Mouse (Mus musculus) midbrain, embryonic 12.5 days (tissue): ENCODE data around the gene Il1rapl2. TPM values are rescaled to one million over a fixed set of nuclear protein-coding genes. Genes with fewer than 3 reads are reported as not detected.

Experiments used
- ATAC-seq: fragments of 200-750 bp; cut with Nextera tagmentation; 2 replicates; pipeline ENCODE4 v1.8.0; 2017; ENCODE audit warnings: low read depth, moderate TSS enrichment, moderate library complexity; ENCODE audit not compliant: low FRiP score
- H3K27ac ChIP-seq: fragments of 300-500 bp; sonication (generic); replicated peaks from 2 replicates; pipeline ENCODE4 v1.5.1; 2016; ENCODE audit warnings: mild to moderate bottlenecking
- H3K27me3 ChIP-seq: fragments of 300-500 bp; sonication (generic); 2 replicates; pipeline ENCODE4 v1.6.1; 2016; ENCODE audit warnings: mild to moderate bottlenecking
- H3K36me3 ChIP-seq: fragments of 300-500 bp; sonication (generic); 2 replicates; pipeline ENCODE4 v1.6.1; 2016
- H3K4me1 ChIP-seq: fragments of 300-500 bp; sonication (generic); 2 replicates; pipeline ENCODE4 v1.6.1; 2016
- H3K4me2 ChIP-seq: fragments of 300-500 bp; sonication (generic); replicated peaks from 2 replicates; pipeline ENCODE4 v1.6.1; 2016; ENCODE audit warnings: mild to moderate bottlenecking, moderate library complexity
- H3K4me3 ChIP-seq: fragments of 300-500 bp; sonication (generic); 2 replicates; pipeline ENCODE4 v1.5.1; 2016; ENCODE audit warnings: mild to moderate bottlenecking
- H3K9ac ChIP-seq: fragments of 300-500 bp; sonication (generic); replicated peaks from 2 replicates; pipeline ENCODE4 v1.6.1; 2016; ENCODE audit warnings: mild to moderate bottlenecking, moderate library complexity
- H3K9me3 ChIP-seq: fragments of 300-500 bp; sonication (generic); 2 replicates; pipeline ENCODE4 v1.6.1; 2016; ENCODE audit warnings: mild to moderate bottlenecking
- WGBS: fragments of 180-500 bp; shearing (Covaris S2); methylation state at CpG from one replicate; pipeline ENCODE4 v1.1.7; 2016; 5-methylcytosine and 5-hydroxymethylcytosine counted together
- polyA plus RNA-seq: library from polyadenylated mRNA; unstranded; fragments of >200 nt; fragmentation: Nextera tagmentation; extraction: Ambion mirVana; gene quantifications from 2 replicates; pipeline ENCODE4 v1.2.1, GENCODE M21; 2016

Il1rapl2 gene
- polyA plus RNA-seq, 1 experiment from 2014 or later = 0.50 TPM

- Histone ChIP-seq H3K4me1 (no peaks in the 10 kb centered on the region), H3K27ac (no peak overlapping the region), H3K27me3 (peaks cover 9% of the 10 kb centered on the region; the same call in 1 of the 2 replicates), H3K4me2 (no peak overlapping the region), H3K9ac (no peak overlapping the region), H3K9me3 (no peaks in the 10 kb centered on the region), H3K4me3 (no peak overlapping the region), H3K36me3 (no peaks in the 10 kb centered on the region)
- 94% methylated on average over 3 of the region's 3 CpGs for WGBS
- no peak for ATAC-seq
Observed at GRCm38 (mm10) chrX:138838381-138838780, 1268.0 kb downstream of the Il1rapl2 start.
